Mouse (Mus musculus): ENCODE results near the gene Olfr228. TPM values are rescaled to one million over a fixed set of nuclear protein-coding genes. Genes with fewer than 3 reads are reported as not detected.
"Not testable (repeated sequence)": the region's sequence is repeated elsewhere in the genome, so short reads cannot be mapped to it uniquely, and the experiment has no call there.

Olfr228 gene
- polyA plus RNA-seq (2015; fragmentation: Nextera tagmentation; extraction: Ambion mirVana) = not detected in 2 replicates

DNA sequence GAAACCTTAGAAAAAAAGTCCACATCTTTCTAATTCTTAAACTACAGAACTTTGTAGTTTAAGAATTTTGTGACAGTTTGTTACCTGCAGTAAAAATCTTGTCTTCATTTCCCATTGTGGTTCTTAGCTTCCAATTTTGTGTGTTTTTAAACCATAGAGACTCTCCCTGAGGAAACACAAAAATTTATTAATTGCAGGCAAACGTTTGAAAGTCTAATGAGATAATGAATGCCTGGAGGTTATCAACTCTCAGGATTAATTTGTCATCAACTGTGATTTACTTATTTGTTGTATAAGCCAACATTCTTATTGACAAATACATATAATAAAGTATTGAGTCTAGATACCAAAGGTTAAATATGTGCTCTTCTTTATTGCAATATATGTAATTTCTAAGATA lies at the start of gene Olfr228:
Gene Olfr228 (minus strand): TSS at position 101 of the 400 bp plus-strand sequence.
- Histone ChIP-seq H3K9me3 (no peaks in the 10 kb centered on the region), H3K9ac (no peak within 1 kb of the TSS), H3K4me2 (no peak within 1 kb of the TSS), H3K27ac (no peak within 1 kb of the TSS), H3K36me3 (no peaks in the 10 kb centered on the region), H3K4me3 (no peak within 1 kb of the TSS), H3K27me3 (no peaks in the 10 kb centered on the region), H3K4me1 (replicated peaks) (no peaks in the 10 kb centered on the region)
- 43% methylated on average over 1 of the region's 1 CpGs for WGBS
- ATAC-seq (ENCODE audit: low FRiP score) = no peak

DNA sequence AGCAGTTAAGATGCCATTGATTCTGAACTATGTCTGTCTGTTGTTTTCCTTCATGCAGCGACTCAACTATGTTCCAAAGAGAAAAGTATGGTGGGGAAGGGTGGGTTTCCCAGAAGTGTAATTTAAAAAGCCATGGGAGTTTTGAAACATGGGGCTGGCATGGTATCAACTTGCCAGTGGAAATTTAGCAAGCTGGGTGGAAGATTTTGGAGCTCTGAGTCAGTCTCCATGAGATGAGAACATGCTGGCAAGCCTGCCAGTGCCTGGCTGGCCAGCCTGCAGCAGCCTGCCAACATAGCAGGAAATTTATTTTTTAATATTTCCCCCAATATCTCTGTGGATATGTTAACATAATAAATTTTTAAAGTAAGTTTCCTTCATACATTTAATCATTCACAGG lies 43.8 kb upstream of the Olfr228 start:
- no peak for ATAC-seq (ENCODE audit: low FRiP score)
- H3K4me1 ChIP-seq (replicated peaks) = no peaks in the 10 kb centered on the region
- H3K9ac ChIP-seq = no peak overlapping the region
- WGBS = 91% methylated on average over 1 of the region's 1 CpGs
- H3K4me2 ChIP-seq = no peak overlapping the region
- H3K9me3 ChIP-seq = no peaks in the 10 kb centered on the region
- H3K27ac ChIP-seq = no peak overlapping the region
- no peak overlapping the region for H3K4me3 ChIP-seq
- no peaks in the 10 kb centered on the region for H3K36me3 ChIP-seq
- H3K27me3 ChIP-seq = no peaks in the 10 kb centered on the region

DNA sequence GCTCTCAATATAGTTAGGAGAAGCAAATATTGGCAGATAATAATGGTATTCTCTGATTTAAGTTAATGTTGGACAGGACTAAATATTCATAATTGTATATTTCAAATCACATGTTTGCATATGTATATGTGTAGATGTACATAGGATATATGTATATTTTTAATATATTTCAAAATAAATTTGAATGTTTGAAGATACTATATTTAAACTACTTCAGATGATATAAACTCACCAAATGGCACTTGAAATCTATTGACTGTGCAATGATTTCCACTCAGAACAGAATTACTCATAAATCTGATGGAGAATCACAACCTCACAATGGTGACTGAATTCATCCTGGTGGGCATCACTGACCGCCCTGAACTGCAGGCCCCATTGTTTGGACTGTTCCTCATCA lies 21.0 kb upstream of the Olfr228 start, which contains the start of gene Olfr1076:
Gene Olfr1076 (plus strand): TSS at position 301 of the 400 bp plus-strand sequence.
- no peak within 1 kb of the TSS for H3K4me2 ChIP-seq
- no peaks in the 10 kb centered on the region for H3K27me3 ChIP-seq
- no peak within 1 kb of the TSS for H3K4me3 ChIP-seq
- ATAC-seq (ENCODE audit: low FRiP score) = no peak
- no peaks in the 10 kb centered on the region for H3K4me1 ChIP-seq (replicated peaks)
- no peak within 1 kb of the TSS for H3K27ac ChIP-seq
- no peaks in the 10 kb centered on the region for H3K36me3 ChIP-seq
- WGBS = 88% methylated on average over 1 of the region's 1 CpGs
- no peak within 1 kb of the TSS for H3K9ac ChIP-seq
- no peaks in the 10 kb centered on the region for H3K9me3 ChIP-seq

DNA sequence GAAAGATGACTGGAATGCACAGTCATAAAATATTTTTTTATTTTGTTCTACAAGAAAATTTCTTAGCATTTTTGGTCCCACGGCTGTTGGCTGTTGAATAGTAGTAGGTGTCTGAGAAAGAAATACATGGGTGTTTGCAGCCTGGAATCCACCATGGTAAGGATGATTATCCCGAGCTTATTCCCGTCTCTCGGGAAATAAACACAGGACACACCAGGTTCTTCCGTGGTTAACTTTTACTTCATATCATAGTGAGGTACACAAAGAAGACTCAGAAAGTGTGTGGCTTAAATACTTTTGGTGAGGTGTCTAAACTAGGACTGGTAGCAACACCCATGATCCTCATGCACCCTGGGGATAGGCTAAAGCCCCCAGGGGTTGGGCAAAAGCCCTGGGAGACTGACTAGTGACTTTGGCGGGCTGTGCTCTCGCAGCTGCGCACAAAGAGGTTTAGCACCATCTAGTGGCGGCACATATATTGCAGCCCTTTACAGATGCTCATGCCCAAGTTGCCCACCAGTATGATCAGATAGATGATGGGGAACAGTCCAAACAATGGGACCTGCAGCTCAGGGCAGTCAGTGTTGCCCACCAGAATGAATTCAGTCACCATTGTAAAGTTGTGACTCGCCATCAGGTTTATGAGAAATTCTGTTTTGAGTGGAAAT lies 22.6 kb downstream of the Olfr228 start:
- peak; percentile 71; the same call in 1 of the 2 replicates for ATAC-seq (ENCODE audit: low FRiP score)
- no peaks in the 10 kb centered on the region for H3K27me3 ChIP-seq
- no peak overlapping the region for H3K9ac ChIP-seq
- no peak overlapping the region for H3K4me2 ChIP-seq
- WGBS = 41% methylated on average over 10 of the region's 10 CpGs
- H3K36me3 ChIP-seq = no peaks in the 10 kb centered on the region
- no peak overlapping the region for H3K27ac ChIP-seq
- no peak overlapping the region for H3K4me3 ChIP-seq
- H3K9me3 ChIP-seq = no peaks in the 10 kb centered on the region
- no peaks in the 10 kb centered on the region for H3K4me1 ChIP-seq (replicated peaks)

GRCm38 (mm10) chr2:86460434-86460833 lies 26.8 kb downstream of the Olfr228 start:
- Histone ChIP-seq H3K36me3 (no peaks in the 10 kb centered on the region), H3K27ac (no peak overlapping the region), H3K4me2 (no peak overlapping the region), H3K27me3 (no peaks in the 10 kb centered on the region), H3K4me1 (replicated peaks) (no peaks in the 10 kb centered on the region), H3K4me3 (no peak overlapping the region), H3K9me3 (no peaks in the 10 kb centered on the region), H3K9ac (no peak overlapping the region)
- WGBS = 87% methylated on average over 1 of the region's 1 CpGs
- no peak for ATAC-seq (ENCODE audit: low FRiP score)

GRCm38 (mm10) chr2:86456169-86456568 lies 31.0 kb downstream of the Olfr228 start, which contains the start of gene Olfr1066:
Gene Olfr1066, minus strand, starts transcription at chr2:86456269.
- H3K4me1 ChIP-seq (replicated peaks) = no peaks in the 10 kb centered on the region
- no peaks in the 10 kb centered on the region for H3K27me3 ChIP-seq
- H3K9ac ChIP-seq = no peak within 1 kb of the TSS
- H3K36me3 ChIP-seq = no peaks in the 10 kb centered on the region
- H3K4me3 ChIP-seq = no peak within 1 kb of the TSS
- H3K27ac ChIP-seq = no peak within 1 kb of the TSS
- no peaks in the 10 kb centered on the region for H3K9me3 ChIP-seq
- ATAC-seq (ENCODE audit: low FRiP score) = no peak
- H3K4me2 ChIP-seq = no peak within 1 kb of the TSS
- WGBS = 82% methylated on average over 1 of the region's 1 CpGs

- not testable (repeated sequence) for H3K27me3 ChIP-seq
- 64% methylated on average over 1 of the region's 1 CpGs for WGBS
These were observed 36.7 kb downstream of the Olfr228 start, which contains the start of gene Olfr1065 for GRCm38 (mm10) chr2:86450491-86450890. Gene Olfr1065, minus strand, starts transcription at chr2:86450591.

DNA sequence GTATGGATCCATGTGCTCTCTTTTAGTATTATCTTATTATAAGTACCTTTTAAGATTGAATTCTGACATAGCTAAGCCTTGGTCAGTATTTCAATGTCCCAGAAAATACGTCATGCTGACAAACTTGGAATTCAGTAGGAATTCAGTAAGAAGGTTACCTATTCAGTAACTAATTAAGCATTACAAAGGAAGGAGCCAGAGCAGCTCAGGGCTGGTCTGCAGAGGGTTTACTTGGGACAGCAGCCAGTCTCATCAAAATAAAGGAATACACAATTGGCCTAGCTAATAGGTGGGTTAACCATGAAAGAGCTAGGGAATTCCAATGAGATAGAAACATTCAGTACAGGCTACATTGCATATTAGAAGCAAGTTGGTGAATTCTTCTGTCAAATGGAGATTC lies 45.1 kb downstream of the Olfr228 start:
- ATAC-seq (ENCODE audit: low FRiP score); H3K36me3 ChIP-seq; H3K4me2 ChIP-seq; H3K9me3 ChIP-seq; H3K4me3 ChIP-seq; H3K9ac ChIP-seq; H3K27ac ChIP-seq; H3K27me3 ChIP-seq; H3K4me1 ChIP-seq (replicated peaks): not testable (repeated sequence)
- WGBS = 49% methylated on average over 1 of the region's 1 CpGs

More at GRCm38 (mm10) chr2:86450491-86450890, 36.7 kb downstream of the Olfr228 start, which contains the start of gene Olfr1065:
- H3K9ac ChIP-seq; H3K4me1 ChIP-seq (replicated peaks); H3K4me3 ChIP-seq; H3K4me2 ChIP-seq; H3K27ac ChIP-seq; ATAC-seq (ENCODE audit: low FRiP score); H3K36me3 ChIP-seq; H3K9me3 ChIP-seq: not testable (repeated sequence)

Other genes with a start within 250 kb of the Olfr228 start
- not detected in 2 replicates for gene Olfr1048, start 247.1 kb downstream of the Olfr228 start, polyA plus RNA-seq (2015; fragmentation: Nextera tagmentation; extraction: Ambion mirVana)
- not detected in 2 replicates for gene Olfr1049, start 229.1 kb downstream of the Olfr228 start, polyA plus RNA-seq (2015; fragmentation: Nextera tagmentation; extraction: Ambion mirVana)
- not detected in 2 replicates for gene Olfr1051, start 208.3 kb downstream of the Olfr228 start, polyA plus RNA-seq (2015; fragmentation: Nextera tagmentation; extraction: Ambion mirVana)
- not detected in 2 replicates for gene Olfr1052, start 194.9 kb downstream of the Olfr228 start, polyA plus RNA-seq (2015; fragmentation: Nextera tagmentation; extraction: Ambion mirVana)
- gene Olfr1053, start 172.1 kb downstream of the Olfr228 start, polyA plus RNA-seq (2015; fragmentation: Nextera tagmentation; extraction: Ambion mirVana) = not detected in 2 replicates
- not detected in 2 replicates for gene Olfr1054, start 152.0 kb downstream of the Olfr228 start, polyA plus RNA-seq (2015; fragmentation: Nextera tagmentation; extraction: Ambion mirVana)
- not detected in 2 replicates for gene Olfr1055, start 137.1 kb downstream of the Olfr228 start, polyA plus RNA-seq (2015; fragmentation: Nextera tagmentation; extraction: Ambion mirVana)
- gene Olfr1056, start 124.9 kb downstream of the Olfr228 start, polyA plus RNA-seq (2015; fragmentation: Nextera tagmentation; extraction: Ambion mirVana) = not detected in 2 replicates
- not detected in 2 replicates for gene Olfr1057, start 109.0 kb downstream of the Olfr228 start, polyA plus RNA-seq (2015; fragmentation: Nextera tagmentation; extraction: Ambion mirVana)
- gene Olfr1058, start 98.8 kb downstream of the Olfr228 start, polyA plus RNA-seq (2015; fragmentation: Nextera tagmentation; extraction: Ambion mirVana) = not detected in 2 replicates
- not detected in 2 replicates for gene Olfr1061, start 73.3 kb downstream of the Olfr228 start, polyA plus RNA-seq (2015; fragmentation: Nextera tagmentation; extraction: Ambion mirVana)
- gene Olfr1062, start 60.6 kb downstream of the Olfr228 start, polyA plus RNA-seq (2015; fragmentation: Nextera tagmentation; extraction: Ambion mirVana) = not detected in 2 replicates
- not detected in 2 replicates for gene Olfr1065, start 36.8 kb downstream of the Olfr228 start, polyA plus RNA-seq (2015; fragmentation: Nextera tagmentation; extraction: Ambion mirVana)
- gene Olfr1066, start 31.1 kb downstream of the Olfr228 start, polyA plus RNA-seq (2015; fragmentation: Nextera tagmentation; extraction: Ambion mirVana) = not detected in 2 replicates
- gene Olfr1076, start 21.1 kb upstream of the Olfr228 start, polyA plus RNA-seq (2015; fragmentation: Nextera tagmentation; extraction: Ambion mirVana) = not detected in 2 replicates
- not detected in 2 replicates for gene Olfr1079, start 55.1 kb upstream of the Olfr228 start, polyA plus RNA-seq (2015; fragmentation: Nextera tagmentation; extraction: Ambion mirVana)
- gene Olfr1080, start 70.8 kb upstream of the Olfr228 start, polyA plus RNA-seq (2015; fragmentation: Nextera tagmentation; extraction: Ambion mirVana) = not detected in 2 replicates
- not detected in 2 replicates for gene Olfr1082, start 111.6 kb upstream of the Olfr228 start, polyA plus RNA-seq (2015; fragmentation: Nextera tagmentation; extraction: Ambion mirVana)
- gene Olfr1084, start 152.3 kb upstream of the Olfr228 start, polyA plus RNA-seq (2015; fragmentation: Nextera tagmentation; extraction: Ambion mirVana) = not detected in 2 replicates
- not detected in 2 replicates for gene Olfr1085, start 174.6 kb upstream of the Olfr228 start, polyA plus RNA-seq (2015; fragmentation: Nextera tagmentation; extraction: Ambion mirVana)
- not detected in 2 replicates for gene Olfr1086, start 192.7 kb upstream of the Olfr228 start, polyA plus RNA-seq (2015; fragmentation: Nextera tagmentation; extraction: Ambion mirVana)
- not detected in 2 replicates for gene Olfr1087, start 211.0 kb upstream of the Olfr228 start, polyA plus RNA-seq (2015; fragmentation: Nextera tagmentation; extraction: Ambion mirVana)
- not detected in 2 replicates for gene Olfr1089, start 246.3 kb upstream of the Olfr228 start, polyA plus RNA-seq (2015; fragmentation: Nextera tagmentation; extraction: Ambion mirVana)

All from hindbrain, embryonic 13.5 days (tissue).